Mouse (Mus musculus) embryonic facial prominence, embryonic 13.5 days (tissue): ENCODE data around the gene Tbc1d2. TPM values are rescaled to one million over a fixed set of nuclear protein-coding genes. Genes with fewer than 3 reads are reported as not detected.
A peak's percentile ranks its signal among the peaks of the same experiment; 100 is the strongest.

Source experiments
- ATAC-seq: fragments of 200-750 bp; cut with Nextera tagmentation; 2 replicates; pipeline ENCODE4 v1.8.0; 2017; ENCODE audit warnings: low read depth; ENCODE audit not compliant: insufficient number of reproducible peaks, insufficient read depth, low FRiP score, low TSS enrichment
- H3K27ac ChIP-seq: fragments of 300-500 bp; sonication (generic); 2 replicates; pipeline ENCODE4 v1.5.1; 2015; ENCODE audit warnings: moderate library complexity, mild to moderate bottlenecking, inconsistent platforms
- H3K27me3 ChIP-seq: fragments of 300-500 bp; sonication (generic); 2 replicates; pipeline ENCODE4 v1.6.1; 2015; ENCODE audit warnings: mild to moderate bottlenecking, inconsistent platforms
- H3K36me3 ChIP-seq: fragments of 300-500 bp; sonication (generic); 2 replicates; pipeline ENCODE4 v1.6.1; 2015; ENCODE audit warnings: mild to moderate bottlenecking, inconsistent platforms
- H3K4me1 ChIP-seq: fragments of 300-500 bp; sonication (generic); 2 replicates; pipeline ENCODE4 v1.6.1; 2015; ENCODE audit warnings: inconsistent platforms
- H3K4me2 ChIP-seq: fragments of 300-500 bp; sonication (generic); 2 replicates; pipeline ENCODE4 v1.6.1; 2015; ENCODE audit warnings: moderate library complexity, mild to moderate bottlenecking, inconsistent platforms
- H3K4me3 ChIP-seq: fragments of 300-500 bp; sonication (generic); 2 replicates; pipeline ENCODE4 v1.5.1; 2015; ENCODE audit warnings: mild to moderate bottlenecking, inconsistent platforms
- H3K9ac ChIP-seq: fragments of 300-500 bp; sonication (generic); 2 replicates; pipeline ENCODE4 v1.6.1; 2015; ENCODE audit warnings: mild to moderate bottlenecking, inconsistent platforms
- H3K9me3 ChIP-seq: fragments of 300-500 bp; sonication (generic); 2 replicates; pipeline ENCODE4 v1.6.1; 2016; ENCODE audit warnings: inconsistent platforms
- WGBS: fragments of 180-500 bp; shearing (Covaris S2); methylation state at CpG from one replicate; pipeline ENCODE4 v1.1.7; 2015; ENCODE audit warnings: mixed read lengths; 5-methylcytosine and 5-hydroxymethylcytosine counted together
- polyA plus RNA-seq: library from polyadenylated mRNA; unstranded; fragments of >200 nt; fragmentation: Nextera tagmentation; extraction: Ambion mirVana; gene quantifications from 2 replicates; pipeline ENCODE4 v1.2.1, GENCODE M21; 2015

The Tbc1d2 gene
- polyA plus RNA-seq, 1 experiment from 2014 or later = 2.8 TPM

DNA sequence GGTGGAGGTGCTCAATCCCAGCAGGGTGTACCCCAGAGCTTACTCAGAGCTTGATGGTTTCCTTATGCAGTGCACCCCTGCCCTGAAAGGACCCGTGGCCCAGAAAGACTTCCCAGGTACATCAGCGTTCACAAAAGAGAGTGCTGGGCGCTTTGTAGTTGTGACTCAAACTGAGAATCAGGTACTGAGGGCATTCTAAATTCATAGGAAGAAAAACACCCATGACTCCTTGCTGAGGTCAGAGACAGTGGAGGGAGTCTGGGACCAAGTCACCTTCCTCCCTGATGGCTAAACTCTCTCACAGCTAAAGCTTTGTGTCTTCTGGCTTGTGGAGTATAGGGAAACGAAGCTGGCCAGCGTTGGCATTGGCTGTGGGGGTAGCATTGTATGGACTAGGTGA is 16.4 kb upstream of the Tbc1d2 start:
- no peaks in the 10 kb centered on the region for H3K27me3 ChIP-seq
- H3K9me3 ChIP-seq = no peaks in the 10 kb centered on the region
- no peak for ATAC-seq
- H3K9ac ChIP-seq = no peak overlapping the region
- H3K36me3 ChIP-seq = no peaks in the 10 kb centered on the region
- H3K4me1 ChIP-seq = peaks cover 11% of the 10 kb centered on the region; the same call in 1 of the 2 replicates
- no peak overlapping the region for H3K27ac ChIP-seq
- no peak overlapping the region for H3K4me3 ChIP-seq
- 60% methylated on average over 5 of the region's 5 CpGs for WGBS
- no peak overlapping the region for H3K4me2 ChIP-seq

DNA sequence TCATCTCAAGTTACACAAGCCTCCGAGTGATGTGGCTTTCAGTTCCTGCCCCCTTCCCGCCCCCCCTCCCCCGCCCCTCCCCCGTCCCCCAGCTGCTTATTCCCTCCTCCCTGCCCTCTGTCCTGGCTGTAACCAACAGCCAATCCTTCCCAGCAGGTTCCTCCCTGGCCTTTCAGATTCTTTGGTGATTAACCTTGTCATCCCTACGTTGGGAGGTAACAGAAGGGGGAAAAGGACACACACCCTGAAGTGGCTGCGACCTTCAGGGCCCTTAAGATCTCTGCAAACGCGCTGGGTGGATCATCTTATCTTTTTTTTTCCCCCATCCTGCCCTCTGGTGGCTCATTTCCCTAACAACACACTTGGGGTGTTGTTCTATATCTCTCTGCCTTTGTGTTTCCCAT is 15.4 kb upstream of the Tbc1d2 start:
- Histone ChIP-seq H3K9me3 (no peaks in the 10 kb centered on the region), H3K27me3 (no peaks in the 10 kb centered on the region), H3K4me3 (no peak overlapping the region), H3K27ac (no peak overlapping the region), H3K4me1 (peaks cover 11% of the 10 kb centered on the region; the same call in 1 of the 2 replicates), H3K4me2 (peak overlapping the region; percentile 76), H3K36me3 (no peaks in the 10 kb centered on the region), H3K9ac (no peak overlapping the region)
- ATAC-seq = no peak
- 1% methylated on average over 8 of the region's 8 CpGs for WGBS

DNA sequence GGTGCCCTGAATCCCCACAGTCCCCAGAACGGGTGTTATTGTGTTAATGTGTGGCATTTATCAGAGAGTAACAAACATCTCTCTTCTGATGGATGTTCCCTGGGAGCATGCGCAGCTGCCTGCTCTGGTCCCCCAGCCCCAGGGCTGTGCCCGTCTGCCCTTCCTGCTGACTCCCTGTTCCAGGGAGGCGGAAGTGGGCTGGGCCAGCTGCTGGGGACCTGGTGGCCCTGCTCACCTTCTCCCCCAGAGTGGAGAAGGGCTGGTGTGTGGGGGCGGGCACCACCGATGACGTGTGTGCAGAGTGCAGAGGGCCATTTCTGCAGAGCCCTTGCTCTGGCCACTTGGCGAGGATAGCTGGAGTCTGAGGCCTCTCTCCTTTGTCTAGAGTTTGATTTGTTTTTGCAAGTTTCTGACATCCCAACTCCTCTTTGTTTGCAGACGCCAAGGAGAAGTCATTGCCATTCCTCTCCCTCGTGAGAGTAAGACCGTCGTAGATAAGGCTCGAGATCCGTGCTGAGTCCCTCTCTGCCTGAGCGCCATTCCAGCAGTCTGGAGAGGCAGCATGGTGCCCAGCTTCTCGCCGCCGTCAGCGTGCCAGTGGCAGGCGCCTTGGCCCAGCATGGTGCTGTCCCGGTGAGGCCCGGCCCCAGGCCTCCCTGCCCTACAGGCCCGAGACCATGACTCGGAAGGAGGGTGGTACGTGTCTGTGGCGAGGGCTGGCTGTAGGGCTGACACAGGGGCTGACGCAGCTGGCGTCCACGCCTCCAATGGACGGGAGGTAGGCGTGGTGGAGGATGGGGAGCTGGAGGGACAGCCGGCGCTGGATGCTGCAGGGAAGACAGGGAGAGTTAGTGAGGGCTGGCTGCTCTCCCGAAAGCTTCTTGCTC is 14.4 kb upstream of the Tbc1d2 start:
- Histone ChIP-seq H3K9me3 (no peaks in the 10 kb centered on the region), H3K27ac (peak overlapping the region; percentile 82), H3K36me3 (no peaks in the 10 kb centered on the region), H3K9ac (peak overlapping the region; percentile 74), H3K4me1 (peaks cover 11% of the 10 kb centered on the region; the same call in 1 of the 2 replicates), H3K4me2 (peak overlapping the region; percentile 76), H3K4me3 (peak overlapping the region; percentile 47), H3K27me3 (no peaks in the 10 kb centered on the region)
- WGBS = 3% methylated on average over 34 of the region's 34 CpGs
- peak; percentile 81 for ATAC-seq

GRCm38 (mm10) chr4:46661433-46661832 is 11.4 kb upstream of the Tbc1d2 start:
- 74% methylated on average over 9 of the region's 9 CpGs for WGBS

DNA sequence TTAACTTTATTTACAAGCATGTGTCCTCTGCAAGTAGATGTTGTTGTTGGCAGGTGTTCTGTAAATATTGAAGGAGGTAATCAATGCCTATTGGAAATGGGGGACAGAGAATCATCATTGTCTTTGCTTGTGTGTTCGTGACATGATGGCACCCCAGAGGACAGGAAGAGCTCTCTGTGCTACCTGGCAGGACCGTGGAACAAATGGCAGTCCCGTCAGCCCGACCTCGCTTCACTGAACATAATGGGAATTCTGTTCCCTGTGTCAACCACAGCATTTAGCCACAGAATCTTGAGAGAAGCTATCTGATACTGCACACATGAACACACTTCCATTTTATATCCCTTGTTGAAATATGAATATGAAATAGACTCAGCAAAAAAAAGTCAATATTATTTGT is 8.9 kb upstream of the Tbc1d2 start:
- H3K36me3 ChIP-seq = no peaks in the 10 kb centered on the region
- no peaks in the 10 kb centered on the region for H3K27me3 ChIP-seq
- H3K4me1 ChIP-seq = peaks cover 3% of the 10 kb centered on the region; the same call in 1 of the 2 replicates
- ATAC-seq = no peak
- H3K4me3 ChIP-seq = no peak overlapping the region
- no peak overlapping the region for H3K4me2 ChIP-seq
- 71% methylated on average over 5 of the region's 5 CpGs for WGBS
- no peaks in the 10 kb centered on the region for H3K9me3 ChIP-seq
- H3K9ac ChIP-seq = no peak overlapping the region
- H3K27ac ChIP-seq = no peak overlapping the region

More at GRCm38 (mm10) chr4:46661433-46661832, 11.4 kb upstream of the Tbc1d2 start:
- Histone ChIP-seq H3K4me1 (peaks cover 11% of the 10 kb centered on the region; the same call in 1 of the 2 replicates), H3K9me3 (no peaks in the 10 kb centered on the region), H3K27me3 (no peaks in the 10 kb centered on the region), H3K36me3 (no peaks in the 10 kb centered on the region), H3K9ac (no peak overlapping the region), H3K4me3 (no peak overlapping the region), H3K4me2 (no peak overlapping the region), H3K27ac (no peak overlapping the region)
- ATAC-seq = no peak

- Histone ChIP-seq H3K27me3 (peaks cover 13% of the 10 kb centered on the region; the same call in 1 of the 2 replicates), H3K4me2 (no peak overlapping the region), H3K27ac (no peak overlapping the region), H3K36me3 (no peaks in the 10 kb centered on the region), H3K4me3 (no peak overlapping the region), H3K4me1 (no peaks in the 10 kb centered on the region), H3K9me3 (no peaks in the 10 kb centered on the region), H3K9ac (no peak overlapping the region)
- no peak for ATAC-seq
- 7% methylated on average over 5 of the region's 5 CpGs for WGBS
Observed at GRCm38 (mm10) chr4:46657116-46657515, 7.1 kb upstream of the Tbc1d2 start.

DNA sequence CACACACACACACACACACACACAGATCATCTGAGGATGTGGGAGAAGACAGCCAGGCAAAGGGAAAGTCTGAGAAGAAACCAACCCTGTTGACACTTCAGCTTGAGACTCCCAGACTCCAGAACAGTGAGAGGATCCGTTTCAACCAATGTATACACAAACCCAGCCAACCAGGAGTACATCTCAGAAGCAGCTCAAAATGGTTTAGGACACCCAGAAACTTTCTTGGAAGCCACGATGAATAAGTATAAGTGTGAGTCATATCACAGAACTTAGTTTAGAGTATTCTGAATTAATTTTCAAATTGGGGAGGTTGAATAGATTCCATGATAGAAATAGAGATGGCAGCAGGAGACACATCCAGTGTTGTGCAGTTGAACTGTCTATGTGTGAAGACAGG is 5.9 kb upstream of the Tbc1d2 start:
- H3K36me3 ChIP-seq = no peaks in the 10 kb centered on the region
- no peaks in the 10 kb centered on the region for H3K9me3 ChIP-seq
- H3K4me2 ChIP-seq = no peak overlapping the region
- peaks cover under 1% of the 10 kb centered on the region; the same call in 1 of the 2 replicates for H3K4me1 ChIP-seq
- H3K9ac ChIP-seq = no peak overlapping the region
- no peak overlapping the region for H3K4me3 ChIP-seq
- peaks cover 22% of the 10 kb centered on the region; the same call in 1 of the 2 replicates for H3K27me3 ChIP-seq
- no peak for ATAC-seq
- 67% methylated on average over 2 of the region's 2 CpGs for WGBS
- H3K27ac ChIP-seq = no peak overlapping the region

- peaks cover 22% of the 10 kb centered on the region; the same call in 1 of the 2 replicates for H3K27me3 ChIP-seq
- WGBS = 68% methylated on average over 1 of the region's 1 CpGs
- H3K9ac ChIP-seq = no peak overlapping the region
- H3K4me3 ChIP-seq = no peak overlapping the region
- no peak overlapping the region for H3K4me2 ChIP-seq
- no peaks in the 10 kb centered on the region for H3K36me3 ChIP-seq
- peaks cover 4% of the 10 kb centered on the region; the same call in 1 of the 2 replicates for H3K4me1 ChIP-seq
- no peak for ATAC-seq
- H3K27ac ChIP-seq = no peak overlapping the region
- H3K9me3 ChIP-seq = no peaks in the 10 kb centered on the region
Observed at GRCm38 (mm10) chr4:46655298-46655697, 5.3 kb upstream of the Tbc1d2 start.

GRCm38 (mm10) chr4:46649161-46649560 is 848 bp downstream of the Tbc1d2 start:
- H3K36me3 ChIP-seq = no peaks in the 10 kb centered on the region
- peak overlapping the region; percentile 95 for H3K4me2 ChIP-seq
- peaks cover 43% of the 10 kb centered on the region for H3K27me3 ChIP-seq
- peaks cover 13% of the 10 kb centered on the region for H3K4me1 ChIP-seq
- no peak overlapping the region for H3K27ac ChIP-seq
- WGBS = 50% methylated on average over 4 of the region's 4 CpGs
- peak overlapping the region; percentile 81; the same call in 1 of the 2 replicates for H3K9ac ChIP-seq
- H3K9me3 ChIP-seq = no peaks in the 10 kb centered on the region
- no peak for ATAC-seq
- peak overlapping the region; percentile 71 for H3K4me3 ChIP-seq

DNA sequence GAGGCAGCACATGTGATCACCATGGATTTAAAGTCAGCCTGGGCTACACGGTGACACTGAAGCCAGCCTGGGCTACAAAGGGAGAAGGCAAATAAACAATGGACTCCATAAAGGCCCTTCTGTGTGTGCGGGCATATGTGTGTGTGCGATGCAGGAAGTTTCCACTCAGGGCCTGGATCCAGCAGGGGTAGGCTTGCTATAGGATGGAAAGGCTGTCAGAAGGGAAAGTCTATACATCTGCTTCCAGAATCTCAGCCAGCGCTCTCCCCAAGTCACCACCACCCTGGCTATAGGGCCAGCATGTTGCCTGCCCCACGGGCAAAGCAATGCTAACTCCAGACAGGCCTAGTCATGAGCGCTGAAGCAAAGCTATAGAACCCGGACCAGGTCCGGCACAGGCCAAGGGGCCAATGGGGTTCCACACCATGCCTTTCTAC is 6.3 kb downstream of the Tbc1d2 start:
- WGBS = 84% methylated on average over 8 of the region's 8 CpGs
- peak overlapping the region; percentile 39; the same call in 1 of the 2 replicates for H3K27ac ChIP-seq
- no peak for ATAC-seq

DNA sequence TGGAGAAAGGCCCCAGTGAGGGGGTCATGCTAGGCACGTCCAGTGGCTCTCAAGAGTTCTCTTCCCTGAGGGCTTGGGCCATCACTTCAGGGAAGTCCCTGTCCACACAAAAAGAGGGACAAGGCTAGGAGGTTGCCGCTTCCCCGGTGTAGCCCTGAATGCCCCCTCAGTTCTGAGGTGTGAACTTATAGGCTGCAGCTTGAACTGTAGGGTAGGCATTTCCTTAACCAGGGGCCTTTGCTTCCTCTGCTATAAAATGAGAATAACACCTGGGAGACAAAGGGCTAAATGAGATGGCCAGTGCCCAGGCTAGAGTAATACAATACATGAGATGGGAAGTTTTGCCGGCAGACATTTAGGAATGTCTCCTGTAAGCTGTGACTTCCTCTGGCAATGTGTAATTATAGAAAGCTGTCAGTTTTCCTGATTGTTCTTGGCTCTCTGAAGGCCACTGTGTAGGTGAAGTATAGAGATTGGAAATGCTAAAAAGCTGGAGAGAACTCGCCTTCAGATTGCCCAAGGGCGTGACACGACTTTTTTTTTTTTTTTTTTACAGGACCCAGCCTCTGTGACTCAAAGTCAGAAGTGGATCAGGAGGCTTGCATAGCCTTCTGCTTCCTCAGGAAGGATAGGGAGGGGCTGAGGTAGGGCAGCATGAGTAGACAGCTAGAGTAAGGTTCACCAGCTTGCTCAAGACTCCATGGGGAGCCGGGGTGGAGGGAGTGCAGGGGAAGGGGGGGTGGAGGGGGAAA is 6.9 kb downstream of the Tbc1d2 start:
- ATAC-seq = no peak
- H3K4me3 ChIP-seq = no peak overlapping the region
- no peaks in the 10 kb centered on the region for H3K9me3 ChIP-seq
- H3K27me3 ChIP-seq = peaks cover 3% of the 10 kb centered on the region; the same call in 1 of the 2 replicates
- H3K4me2 ChIP-seq = no peak overlapping the region
- H3K4me1 ChIP-seq = no peaks in the 10 kb centered on the region
- no peaks in the 10 kb centered on the region for H3K36me3 ChIP-seq
- no peak overlapping the region for H3K9ac ChIP-seq
- WGBS = 53% methylated on average over 8 of the region's 8 CpGs
- H3K27ac ChIP-seq = peak overlapping the region; percentile 29; the same call in 1 of the 2 replicates

More for the DNA sequence above, 6.3 kb downstream of the Tbc1d2 start:
- Histone ChIP-seq H3K9ac (no peak overlapping the region), H3K4me1 (no peaks in the 10 kb centered on the region), H3K36me3 (no peaks in the 10 kb centered on the region), H3K4me2 (no peak overlapping the region), H3K4me3 (no peak overlapping the region), H3K9me3 (no peaks in the 10 kb centered on the region), H3K27me3 (peaks cover 9% of the 10 kb centered on the region)
